Mouse (Mus musculus) forebrain, embryonic 11.5 days (tissue): ENCODE data around the gene Med31. TPM values are rescaled to one million over a fixed set of nuclear protein-coding genes. Genes with fewer than 3 reads are reported as not detected.
A peak's percentile ranks its signal among the peaks of the same experiment; 100 is the strongest.

Experiments used
- ATAC-seq: fragments of 200-750 bp; cut with Nextera tagmentation; replicated peaks from 2 replicates; pipeline ENCODE4 v1.8.0; 2017; ENCODE audit warnings: moderate TSS enrichment; ENCODE audit not compliant: low FRiP score
- DNase-seq: peaks from one replicate; pipeline ENCODE4 v3.0.0-alpha.2; 2017; ENCODE audit warnings: low spot score
- H3K27ac ChIP-seq: fragments of 300-500 bp; sonication (generic); 2 replicates; pipeline ENCODE4 v1.5.1; 2014; ENCODE audit warnings: low read depth, low read length
- H3K27me3 ChIP-seq: fragments of 300-500 bp; sonication (generic); 2 replicates; pipeline ENCODE4 v1.6.1; 2014; ENCODE audit warnings: mild to moderate bottlenecking, low read length, mixed read lengths; ENCODE audit not compliant: control insufficient read depth, insufficient read depth
- H3K36me3 ChIP-seq: fragments of 300-500 bp; sonication (generic); 2 replicates; pipeline ENCODE4 v1.6.1; 2014; ENCODE audit warnings: mild to moderate bottlenecking, low read length, moderate library complexity, mixed read lengths; ENCODE audit not compliant: control insufficient read depth, insufficient read depth
- H3K4me1 ChIP-seq: fragments of 300-500 bp; sonication (generic); replicated peaks from 2 replicates; pipeline ENCODE4 v1.6.1; 2014; ENCODE audit warnings: low read length, mixed read lengths; ENCODE audit not compliant: control insufficient read depth, insufficient read depth
- H3K4me2 ChIP-seq: fragments of 300-500 bp; sonication (generic); 2 replicates; pipeline ENCODE4 v1.6.1; 2014; ENCODE audit warnings: low read depth, mild to moderate bottlenecking, low read length, moderate library complexity, mixed read lengths; ENCODE audit not compliant: severe bottlenecking
- H3K4me3 ChIP-seq: fragments of 300-500 bp; sonication (generic); 2 replicates; pipeline ENCODE4 v1.5.1; 2014; ENCODE audit warnings: low read depth, low read length
- H3K9ac ChIP-seq: fragments of 300-500 bp; sonication (generic); 2 replicates; pipeline ENCODE4 v1.6.1; 2014; ENCODE audit warnings: low read length
- H3K9me3 ChIP-seq: fragments of 300-500 bp; sonication (generic); 2 replicates; pipeline ENCODE4 v1.6.1; 2016; ENCODE audit warnings: low read length, mixed read lengths; ENCODE audit not compliant: control insufficient read depth
- WGBS: fragments of 180-500 bp; shearing (Covaris S2); extraction: QIAGEN DNeasy Blood & Tissue Kit; methylation state at CpG from one replicate; pipeline ENCODE4 v1.1.7; 2014; 5-methylcytosine and 5-hydroxymethylcytosine counted together
- polyA plus RNA-seq: library from polyadenylated mRNA; unstranded; fragments of >200 nt; fragmentation: Nextera tagmentation; extraction: Ambion mirVana; gene quantifications from 2 replicates; pipeline ENCODE4 v1.2.1, GENCODE M21; 2014

Gene Med31
- 47.3 and 48.7 TPM in 2 replicates for polyA plus RNA-seq

DNA sequence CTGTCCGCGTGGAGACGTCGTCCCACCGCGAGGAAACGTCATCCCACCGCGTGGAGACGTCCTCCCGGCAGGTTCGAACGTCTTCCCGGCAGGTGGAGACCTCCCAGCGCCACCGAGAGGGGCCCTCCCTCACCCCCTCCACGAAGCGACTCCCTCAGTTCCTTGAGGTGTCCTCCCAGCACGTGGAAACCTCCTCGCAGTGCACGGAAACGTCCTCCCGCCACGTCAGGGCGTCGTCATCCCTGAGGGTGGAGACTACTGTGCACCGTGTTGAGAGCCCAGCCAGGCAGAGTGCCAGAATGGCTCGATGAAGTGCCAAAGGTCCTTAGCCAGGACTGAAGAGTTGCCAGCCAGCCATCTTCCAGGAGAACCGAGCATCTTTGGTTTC is at the start of gene Med31:
Gene Med31 (minus strand): TSS at position 183 of the 388 bp plus-strand sequence.
- ATAC-seq (peak; percentile 65), DNase-seq (no peak)
- peak within 1 kb of the TSS; percentile 76 for H3K9ac ChIP-seq
- H3K4me3 ChIP-seq = peak within 1 kb of the TSS; percentile 85
- H3K4me1 ChIP-seq = no peaks in the 10 kb centered on the region; the same call in 1 of the 2 replicates
- peak within 1 kb of the TSS; percentile 97 for H3K4me2 ChIP-seq
- no peaks in the 10 kb centered on the region for H3K27me3 ChIP-seq
- 0 out of 2 replicates have a peak within 1 kb of the TSS, but pooled peaks have one; percentile 37 for H3K27ac ChIP-seq
- WGBS = 6% methylated on average over 29 of the region's 29 CpGs
- H3K9me3 ChIP-seq = no peaks in the 10 kb centered on the region
- peaks cover 5% of the 10 kb centered on the region; the same call in 1 of the 2 replicates for H3K36me3 ChIP-seq

DNA sequence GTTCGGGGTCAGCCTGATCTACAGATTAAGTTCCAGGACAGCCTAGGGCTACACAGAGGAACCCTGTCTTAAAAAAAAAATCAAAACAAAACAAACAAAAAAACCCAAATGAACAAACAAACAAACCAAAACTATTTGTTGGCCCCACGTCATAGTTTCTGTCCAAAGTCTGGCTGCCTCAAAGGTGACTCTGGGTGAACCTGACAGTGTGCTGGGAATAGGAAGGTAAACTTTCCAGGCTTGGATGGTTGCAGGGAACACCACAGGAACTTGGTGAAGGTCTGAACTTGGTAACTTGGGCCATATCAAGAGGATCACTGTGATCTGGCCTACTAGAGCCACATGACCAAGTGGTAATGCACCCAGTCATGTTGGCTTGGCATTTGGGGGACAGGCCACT is 41.0 kb upstream of the Med31 start:
- H3K4me2 ChIP-seq = no peak overlapping the region
- DNase-seq (no peak), ATAC-seq (no peak)
- no peak overlapping the region for H3K27ac ChIP-seq
- no peaks in the 10 kb centered on the region for H3K27me3 ChIP-seq
- no peaks in the 10 kb centered on the region for H3K36me3 ChIP-seq
- WGBS = 77% methylated on average over 2 of the region's 2 CpGs
- H3K4me3 ChIP-seq = no peak overlapping the region
- H3K9me3 ChIP-seq = no peaks in the 10 kb centered on the region
- no peaks in the 10 kb centered on the region for H3K4me1 ChIP-seq
- no peak overlapping the region for H3K9ac ChIP-seq

DNA sequence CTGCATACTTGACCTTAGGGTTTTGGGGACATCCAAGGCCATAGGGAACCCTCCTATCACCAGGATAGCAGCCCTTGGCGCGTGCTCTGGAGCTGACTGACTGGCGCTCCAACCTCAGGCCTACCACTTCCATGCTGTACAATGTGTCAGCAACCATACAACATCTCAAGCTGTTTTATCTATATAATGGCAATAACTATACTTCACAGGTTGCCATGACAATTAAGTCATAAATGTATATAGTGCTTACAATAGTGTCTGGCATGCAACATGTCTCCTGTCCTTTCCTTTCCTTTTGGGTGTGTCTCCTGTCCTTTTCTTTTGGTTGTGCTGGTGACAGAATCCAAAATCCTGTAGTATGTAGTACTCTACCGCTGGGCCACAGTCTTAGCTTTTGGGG is 40.2 kb upstream of the Med31 start:
- no peak overlapping the region for H3K4me3 ChIP-seq
- no peak overlapping the region for H3K9ac ChIP-seq
- H3K27ac ChIP-seq = no peak overlapping the region
- no peaks in the 10 kb centered on the region for H3K27me3 ChIP-seq
- H3K4me2 ChIP-seq = no peak overlapping the region
- H3K36me3 ChIP-seq = no peaks in the 10 kb centered on the region
- WGBS = 89% methylated on average over 4 of the region's 4 CpGs
- no peaks in the 10 kb centered on the region for H3K4me1 ChIP-seq
- peak; percentile 2 for DNase-seq
- ATAC-seq = no peak
- H3K9me3 ChIP-seq = no peaks in the 10 kb centered on the region

DNA sequence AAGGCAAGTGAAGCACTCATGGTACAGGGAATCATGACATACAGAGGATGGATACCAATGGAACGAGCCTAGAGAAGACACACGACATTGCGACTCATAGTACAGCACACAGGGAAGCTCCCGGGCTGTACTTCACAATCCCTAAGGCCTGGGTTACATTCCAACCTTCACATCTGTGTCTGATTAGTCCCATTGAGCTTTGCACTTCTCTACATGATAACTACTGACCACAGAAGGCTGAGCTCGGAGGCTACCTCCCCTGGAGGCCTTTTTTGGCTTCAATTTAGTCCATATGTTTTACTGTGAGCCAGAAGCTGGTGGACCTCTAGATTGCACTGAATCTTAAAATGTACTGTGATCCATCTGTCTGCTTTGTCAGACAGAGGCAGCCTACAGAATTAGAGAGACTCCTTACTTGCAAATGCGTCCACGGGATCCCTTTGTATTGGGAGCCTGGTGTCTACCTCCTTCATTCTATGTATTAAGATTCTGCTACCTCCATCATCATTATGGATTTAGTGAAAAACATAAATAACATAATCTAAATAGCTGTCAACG is 29.9 kb upstream of the Med31 start:
- no peaks in the 10 kb centered on the region for H3K36me3 ChIP-seq
- H3K4me3 ChIP-seq = no peak overlapping the region
- 81% methylated on average over 8 of the region's 8 CpGs for WGBS
- no peak for DNase-seq
- H3K9ac ChIP-seq = no peak overlapping the region
- no peak for ATAC-seq
- H3K27ac ChIP-seq = no peak overlapping the region
- no peaks in the 10 kb centered on the region for H3K4me1 ChIP-seq
- no peak overlapping the region for H3K4me2 ChIP-seq
- H3K9me3 ChIP-seq = no peaks in the 10 kb centered on the region
- H3K27me3 ChIP-seq = no peaks in the 10 kb centered on the region

DNA sequence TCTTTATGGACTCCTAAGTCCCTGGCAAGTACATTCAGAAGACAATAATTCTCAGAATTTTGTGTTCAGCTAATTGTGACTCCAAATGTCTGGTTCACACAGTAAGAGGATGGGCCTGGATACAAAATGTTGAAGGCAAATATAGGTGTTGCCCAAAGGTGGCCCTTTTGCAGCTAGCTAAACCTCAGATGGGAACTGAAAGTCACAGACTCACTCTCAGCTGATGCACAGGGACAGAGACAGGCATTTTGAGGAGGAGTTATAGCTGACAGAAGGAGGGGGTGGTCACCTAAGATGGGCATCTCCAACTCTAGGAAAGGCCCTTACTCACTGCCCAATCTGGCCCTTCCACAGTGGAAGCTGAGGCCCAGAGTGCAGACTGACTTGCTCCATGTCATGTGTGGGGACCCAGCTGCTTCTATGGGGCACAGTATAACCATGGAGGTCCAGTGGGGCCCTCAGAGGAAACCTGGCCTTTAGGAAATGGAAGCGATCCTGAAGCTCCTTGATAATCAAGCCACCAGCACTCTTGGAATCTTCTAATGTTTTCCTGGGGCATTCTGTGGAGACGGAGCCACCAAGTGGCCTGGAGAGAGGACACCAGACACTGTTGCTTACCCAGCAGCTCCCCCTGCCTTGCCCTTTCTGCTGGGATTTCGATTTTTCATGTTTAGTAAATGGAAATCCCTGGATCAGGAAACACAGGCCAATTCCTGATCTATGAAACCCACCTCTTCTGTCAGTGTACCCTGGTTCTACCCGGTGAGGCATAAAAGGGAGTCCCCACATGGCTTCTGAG is 24.9 kb upstream of the Med31 start:
- Histone ChIP-seq H3K4me3 (no peak overlapping the region), H3K4me1 (no peaks in the 10 kb centered on the region), H3K27me3 (no peaks in the 10 kb centered on the region), H3K9me3 (no peaks in the 10 kb centered on the region), H3K9ac (no peak overlapping the region), H3K27ac (no peak overlapping the region), H3K36me3 (no peaks in the 10 kb centered on the region), H3K4me2 (no peak overlapping the region)
- WGBS = 76% methylated on average over 4 of the region's 4 CpGs
- ATAC-seq = no peak
- DNase-seq = no peak

DNA sequence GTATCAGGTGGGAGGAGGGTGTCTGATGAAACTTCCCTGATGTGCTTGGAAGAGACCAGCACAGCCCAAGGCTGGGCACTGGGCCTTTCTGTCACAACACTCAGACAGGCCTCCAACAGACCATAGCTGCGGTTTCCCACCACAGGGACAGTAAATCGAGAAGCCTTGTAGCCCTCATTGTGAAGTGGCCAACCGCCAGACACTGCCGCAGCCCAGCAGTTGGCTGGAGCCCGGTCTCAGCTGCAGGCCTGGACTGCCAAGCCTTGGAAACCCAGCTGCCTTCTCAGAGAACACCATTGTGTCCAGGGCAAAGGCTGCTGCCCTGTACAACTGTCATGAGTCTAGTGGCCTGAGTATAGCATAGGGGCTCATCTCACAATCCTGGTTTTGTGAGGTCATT is 18.6 kb upstream of the Med31 start:
- Histone ChIP-seq H3K4me1 (no peaks in the 10 kb centered on the region), H3K9ac (no peak overlapping the region), H3K36me3 (no peaks in the 10 kb centered on the region), H3K9me3 (no peaks in the 10 kb centered on the region), H3K4me2 (no peak overlapping the region), H3K4me3 (no peak overlapping the region), H3K27ac (no peak overlapping the region), H3K27me3 (no peaks in the 10 kb centered on the region)
- ATAC-seq = no peak
- 78% methylated on average over 5 of the region's 5 CpGs for WGBS
- peak; percentile 44 for DNase-seq

DNA sequence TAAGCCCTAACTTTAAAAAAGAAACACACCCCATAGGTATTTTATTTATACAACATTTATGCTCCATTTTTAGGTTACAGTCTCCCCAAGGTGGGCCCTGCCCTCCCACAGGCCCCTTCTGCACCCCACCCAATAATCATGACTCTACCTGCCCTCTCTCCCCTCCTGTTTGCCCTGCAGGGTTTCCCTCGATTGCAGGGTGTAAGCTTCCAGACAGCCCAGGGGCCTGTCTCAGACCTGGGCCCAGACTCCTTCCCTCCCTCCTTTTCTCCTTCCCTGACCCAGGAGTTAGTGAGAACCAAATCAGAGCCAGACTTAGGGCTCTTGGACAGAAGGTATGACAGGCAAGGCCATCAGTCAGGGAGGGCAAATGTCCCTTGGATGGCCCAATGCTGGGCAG is 17.6 kb upstream of the Med31 start:
- H3K4me3 ChIP-seq = no peak overlapping the region
- no peaks in the 10 kb centered on the region for H3K27me3 ChIP-seq
- WGBS = 77% methylated on average over 1 of the region's 1 CpGs

DNA sequence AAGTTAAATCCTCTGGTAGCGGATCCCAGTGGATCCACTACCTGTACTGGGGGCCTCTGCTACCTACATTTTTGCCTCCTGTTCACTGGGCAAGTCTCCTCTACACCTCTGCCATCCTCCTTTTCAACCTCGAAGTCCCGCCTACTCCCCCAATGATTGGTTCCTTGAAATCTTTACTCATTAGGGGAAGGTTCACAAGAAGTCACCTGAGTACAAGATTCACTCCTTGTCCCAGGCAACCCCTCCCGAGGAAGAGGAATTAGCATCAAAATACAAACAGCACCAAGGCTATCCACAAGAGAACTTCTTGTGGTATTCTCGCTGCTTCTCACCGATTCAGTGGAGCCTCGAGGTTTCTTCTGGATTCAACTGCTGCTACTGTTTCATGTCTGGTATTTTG is 16.7 kb upstream of the Med31 start:
- Histone ChIP-seq H3K9me3 (no peaks in the 10 kb centered on the region), H3K4me1 (no peaks in the 10 kb centered on the region), H3K4me2 (no peak overlapping the region), H3K4me3 (no peak overlapping the region), H3K9ac (no peak overlapping the region), H3K27ac (no peak overlapping the region), H3K27me3 (no peaks in the 10 kb centered on the region), H3K36me3 (no peaks in the 10 kb centered on the region)
- ATAC-seq (no peak), DNase-seq (peak; percentile 17)
- 86% methylated on average over 7 of the region's 7 CpGs for WGBS

More for the DNA sequence above, 17.6 kb upstream of the Med31 start:
- Histone ChIP-seq H3K27ac (no peak overlapping the region), H3K36me3 (no peaks in the 10 kb centered on the region), H3K9ac (no peak overlapping the region), H3K9me3 (no peaks in the 10 kb centered on the region), H3K4me2 (no peak overlapping the region), H3K4me1 (no peaks in the 10 kb centered on the region)
- DNase-seq (peak; percentile 27), ATAC-seq (no peak)
